Mouse (Mus musculus) limb, embryonic 11.5 days (tissue): ENCODE results near the gene Ncf2. TPM values are rescaled to one million over a fixed set of nuclear protein-coding genes. Genes with fewer than 3 reads are reported as not detected.
A peak's percentile ranks its signal among the peaks of the same experiment; 100 is the strongest.

Experiments
- ATAC-seq: fragments of 200-750 bp; cut with Nextera tagmentation; 2 replicates; pipeline ENCODE4 v1.8.0; 2017; ENCODE audit warnings: low read depth; ENCODE audit not compliant: insufficient number of reproducible peaks, low FRiP score, low TSS enrichment
- DNase-seq: peaks from one replicate; pipeline ENCODE4 v3.0.0-alpha.2; 2015; ENCODE audit warnings: low spot score
- H3K27ac ChIP-seq: fragments of 300-500 bp; sonication (generic); replicated peaks from 2 replicates; pipeline ENCODE4 v1.5.1; 2014; ENCODE audit warnings: low read depth, mild to moderate bottlenecking, low read length
- H3K27me3 ChIP-seq: fragments of 300-500 bp; sonication (generic); 2 replicates; pipeline ENCODE4 v1.6.1; 2014; ENCODE audit warnings: mild to moderate bottlenecking, low read length, mixed read lengths; ENCODE audit not compliant: control insufficient read depth, insufficient read depth
- H3K36me3 ChIP-seq: fragments of 300-500 bp; sonication (generic); 2 replicates; pipeline ENCODE4 v1.6.1; 2014; ENCODE audit warnings: mild to moderate bottlenecking, low read length, moderate library complexity, mixed read lengths; ENCODE audit not compliant: control insufficient read depth, insufficient read depth
- H3K4me1 ChIP-seq: fragments of 300-500 bp; sonication (generic); 2 replicates; pipeline ENCODE4 v1.6.1; 2014; ENCODE audit warnings: low read length, mixed read lengths; ENCODE audit not compliant: control insufficient read depth, insufficient read depth
- H3K4me2 ChIP-seq: fragments of 300-500 bp; sonication (generic); 2 replicates; pipeline ENCODE4 v1.6.1; 2014; ENCODE audit warnings: low read depth, mild to moderate bottlenecking, moderate library complexity; ENCODE audit not compliant: severe bottlenecking
- H3K4me3 ChIP-seq: fragments of 300-500 bp; sonication (generic); 2 replicates; pipeline ENCODE4 v1.5.1; 2014; ENCODE audit warnings: low read depth, low read length
- H3K9ac ChIP-seq: fragments of 300-500 bp; sonication (generic); 2 replicates; pipeline ENCODE4 v1.6.1; 2014; ENCODE audit warnings: mild to moderate bottlenecking, low read length
- H3K9me3 ChIP-seq: fragments of 300-500 bp; sonication (generic); 2 replicates; pipeline ENCODE4 v1.6.1; 2016; ENCODE audit warnings: low read length; ENCODE audit not compliant: control insufficient read depth
- WGBS: fragments of 180-500 bp; shearing (Covaris S2); extraction: QIAGEN DNeasy Blood & Tissue Kit; methylation state at CpG from one replicate; pipeline ENCODE4 v1.1.7; 2014; 5-methylcytosine and 5-hydroxymethylcytosine counted together
- polyA plus RNA-seq: library from polyadenylated mRNA; unstranded; fragments of >200 nt; fragmentation: Nextera tagmentation; extraction: Ambion mirVana; gene quantifications from 2 replicates; pipeline ENCODE4 v1.2.1, GENCODE M21; 2014

Gene Ncf2
- polyA plus RNA-seq, 1 experiment from 2014 or later: 2.4 TPM

DNA sequence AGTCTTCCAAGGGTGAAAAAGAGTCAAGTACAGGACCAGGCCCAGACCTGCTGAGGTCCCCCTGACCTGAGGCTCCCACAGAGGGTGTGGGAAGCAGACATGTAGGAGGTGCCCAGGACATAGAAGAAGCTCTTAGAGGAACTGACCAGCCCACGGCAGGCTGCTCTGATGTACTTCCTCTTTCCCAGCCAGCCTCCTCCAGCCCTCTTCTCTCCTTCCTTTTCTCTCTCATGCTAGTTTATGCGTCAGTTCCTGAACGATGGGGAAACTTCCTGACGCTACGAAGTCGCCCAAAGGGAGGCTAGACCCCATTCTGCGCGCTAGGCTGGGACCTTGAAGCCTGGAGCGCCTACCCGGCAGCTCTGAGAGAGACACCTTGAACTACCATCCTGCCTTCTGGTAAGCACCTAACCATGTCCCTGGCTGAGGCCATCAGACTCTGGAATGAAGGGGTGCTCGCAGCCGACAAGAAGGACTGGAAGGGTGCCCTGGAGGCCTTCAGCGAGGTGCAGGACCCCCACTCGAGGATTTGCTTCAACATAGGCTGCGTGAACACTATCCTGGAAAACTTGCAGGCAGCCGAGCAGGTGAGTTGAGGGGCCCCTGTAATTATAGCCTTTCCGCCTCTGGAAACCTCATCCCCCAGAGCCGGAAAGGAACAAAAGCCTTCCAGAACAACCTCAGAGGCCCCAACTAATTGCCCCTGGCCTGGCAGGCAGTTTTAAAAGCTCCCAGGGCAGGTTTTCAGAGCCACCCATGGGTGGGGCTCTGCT, 7.8 kb downstream of the Ncf2 start:
- Histone ChIP-seq H3K4me2 (no peak overlapping the region), H3K4me1 (peaks cover 3% of the 10 kb centered on the region; the same call in 1 of the 2 replicates), H3K9ac (no peak overlapping the region), H3K9me3 (no peaks in the 10 kb centered on the region), H3K27ac (no peak overlapping the region), H3K36me3 (no peaks in the 10 kb centered on the region), H3K4me3 (no peak overlapping the region), H3K27me3 (no peaks in the 10 kb centered on the region)
- DNase-seq (no peak), ATAC-seq (no peak)
- WGBS: 58% methylated on average over 18 of the region's 18 CpGs

DNA sequence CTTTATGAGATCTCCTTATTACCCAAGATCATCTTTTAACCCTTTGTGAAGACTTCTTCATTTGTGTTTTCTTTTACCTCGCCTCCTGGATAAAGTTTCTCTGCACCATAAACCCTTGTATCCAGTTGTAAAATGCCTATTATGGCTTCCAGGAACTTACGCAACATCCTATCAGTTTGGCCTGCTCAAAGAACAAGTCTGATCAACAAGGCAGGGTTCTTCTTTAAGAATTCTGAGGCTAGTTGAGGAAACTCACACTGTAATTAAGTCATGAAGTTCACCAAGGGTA, 8.3 kb downstream of the Ncf2 start:
- no peak overlapping the region for H3K27ac ChIP-seq
- DNase-seq (no peak), ATAC-seq (no peak)
- H3K9me3 ChIP-seq: no peaks in the 10 kb centered on the region
- 71% methylated on average over 2 of the region's 2 CpGs for WGBS
- H3K27me3 ChIP-seq: no peaks in the 10 kb centered on the region
- H3K9ac ChIP-seq: no peak overlapping the region
- H3K4me2 ChIP-seq: no peak overlapping the region
- H3K4me3 ChIP-seq: no peak overlapping the region
- H3K4me1 ChIP-seq: peaks cover 3% of the 10 kb centered on the region; the same call in 1 of the 2 replicates
- H3K36me3 ChIP-seq: no peaks in the 10 kb centered on the region

DNA sequence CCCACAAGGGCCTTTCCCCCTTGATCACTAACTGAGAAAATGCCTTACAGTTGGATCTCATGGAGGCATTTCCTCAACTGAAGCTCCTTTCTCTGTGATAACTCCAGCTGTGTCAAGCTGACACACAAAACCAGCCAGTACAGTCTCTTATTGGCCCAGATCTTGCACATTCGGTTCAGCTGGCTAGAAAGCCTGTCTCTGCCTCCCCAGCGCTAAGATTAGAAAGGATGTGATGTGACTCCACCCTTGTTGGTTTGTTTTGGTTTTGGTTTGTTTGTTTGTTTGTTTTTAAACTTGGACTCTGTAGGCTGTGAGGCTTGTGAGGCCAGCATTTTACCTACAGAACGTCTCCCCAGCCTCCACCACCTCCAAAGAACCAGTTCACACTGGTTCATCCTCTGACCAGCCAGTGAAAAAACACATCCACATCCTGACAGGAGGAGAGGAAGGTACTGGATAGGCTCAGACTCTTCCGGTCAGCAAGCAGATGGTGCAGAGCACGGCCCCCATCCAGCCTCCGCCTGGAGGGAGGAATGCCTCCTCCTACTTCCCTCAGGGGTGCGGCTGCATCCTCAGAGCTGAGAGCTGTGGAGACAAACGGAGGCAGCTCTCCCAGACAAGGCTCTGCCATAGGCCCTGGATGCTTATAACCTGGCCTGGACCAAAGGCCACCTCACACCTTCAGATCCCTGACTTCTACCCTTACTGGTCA, 9.7 kb downstream of the Ncf2 start:
- Histone ChIP-seq H3K4me3 (no peak overlapping the region), H3K36me3 (no peaks in the 10 kb centered on the region), H3K27ac (no peak overlapping the region), H3K4me1 (peaks cover 3% of the 10 kb centered on the region; the same call in 1 of the 2 replicates), H3K9me3 (no peaks in the 10 kb centered on the region), H3K9ac (no peak overlapping the region), H3K27me3 (no peaks in the 10 kb centered on the region), H3K4me2 (no peak overlapping the region)
- DNase-seq (no peak), ATAC-seq (no peak)
- 26% methylated on average over 8 of the region's 8 CpGs for WGBS

DNA sequence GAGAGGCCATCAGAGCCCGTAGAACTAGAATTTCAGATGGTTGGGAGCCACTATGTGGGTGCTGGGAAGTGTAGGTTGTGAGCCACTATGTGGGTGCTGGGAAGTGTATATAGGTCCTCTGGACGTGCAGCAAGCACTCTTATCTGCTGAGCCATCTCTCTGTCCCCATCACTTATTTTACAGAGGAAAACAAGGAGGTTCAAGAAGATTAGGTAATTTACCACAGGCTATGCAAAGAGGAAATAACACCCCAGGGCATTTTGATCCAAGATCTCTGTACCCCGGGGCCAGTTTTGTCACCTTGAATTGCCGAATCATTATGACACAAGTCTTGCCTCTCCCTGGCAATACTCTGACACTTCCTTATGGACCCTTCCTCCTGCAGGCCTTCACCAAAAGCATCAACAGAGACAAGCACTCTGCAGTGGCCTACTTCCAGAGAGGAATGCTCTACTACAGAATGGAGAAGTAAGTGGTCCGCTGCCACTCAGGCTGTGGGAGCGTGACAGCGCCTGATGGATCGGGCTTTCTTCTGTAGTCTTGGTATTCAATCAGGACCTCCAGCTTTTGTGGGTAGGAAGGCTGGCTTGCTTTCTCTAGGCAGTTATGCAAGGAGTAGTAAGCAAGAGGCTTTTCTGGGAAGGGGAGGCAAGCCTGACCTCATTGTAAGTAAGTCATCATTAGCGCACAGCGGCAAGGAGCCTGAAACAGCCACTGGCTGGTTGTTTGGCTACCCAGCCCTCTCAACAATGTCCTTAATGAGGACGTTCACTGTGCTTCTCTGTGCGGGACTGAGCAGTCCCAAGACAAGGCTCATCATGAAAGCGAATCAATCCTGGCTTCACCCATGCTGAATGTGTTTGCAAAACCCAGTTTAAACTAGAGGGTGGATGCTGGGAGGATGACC, 10.8 kb downstream of the Ncf2 start:
- no peaks in the 10 kb centered on the region for H3K36me3 ChIP-seq
- 72% methylated on average over 13 of the region's 13 CpGs for WGBS
- H3K4me3 ChIP-seq: no peak overlapping the region
- peaks cover 3% of the 10 kb centered on the region; the same call in 1 of the 2 replicates for H3K4me1 ChIP-seq
- no peaks in the 10 kb centered on the region for H3K27me3 ChIP-seq
- ATAC-seq (no peak), DNase-seq (no peak)
- no peaks in the 10 kb centered on the region for H3K9me3 ChIP-seq
- H3K4me2 ChIP-seq: no peak overlapping the region
- no peak overlapping the region for H3K27ac ChIP-seq
- no peak overlapping the region for H3K9ac ChIP-seq

DNA sequence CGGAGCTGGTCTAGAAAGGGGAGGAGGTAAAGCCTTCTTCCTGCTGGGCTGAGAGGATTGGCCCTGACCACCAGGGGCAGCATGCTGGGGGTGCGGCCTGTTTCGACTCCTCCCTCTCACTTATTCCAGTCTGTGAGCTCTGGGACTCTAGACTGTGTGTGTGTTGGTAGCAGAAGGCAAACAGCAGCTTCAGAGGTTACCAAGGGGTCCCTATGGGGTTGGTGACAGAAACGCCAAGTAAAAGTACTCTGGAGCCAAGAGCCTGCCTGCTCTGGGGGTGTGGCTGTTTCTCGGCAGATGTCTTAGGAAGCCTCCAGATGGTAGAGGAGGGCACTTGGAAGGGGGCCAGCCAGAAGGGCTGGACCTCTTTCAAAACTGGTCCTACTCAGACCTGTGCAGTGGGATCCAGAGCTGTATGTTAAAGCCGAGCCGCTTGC, 15.3 kb downstream of the Ncf2 start:
- Histone ChIP-seq H3K27ac (no peak overlapping the region), H3K36me3 (no peaks in the 10 kb centered on the region), H3K27me3 (no peaks in the 10 kb centered on the region), H3K9me3 (no peaks in the 10 kb centered on the region), H3K4me1 (no peaks in the 10 kb centered on the region), H3K4me3 (no peak overlapping the region), H3K4me2 (no peak overlapping the region), H3K9ac (no peak overlapping the region)
- DNase-seq: peak; percentile 50
- no peak for ATAC-seq
- WGBS: 41% methylated on average over 7 of the region's 7 CpGs

DNA sequence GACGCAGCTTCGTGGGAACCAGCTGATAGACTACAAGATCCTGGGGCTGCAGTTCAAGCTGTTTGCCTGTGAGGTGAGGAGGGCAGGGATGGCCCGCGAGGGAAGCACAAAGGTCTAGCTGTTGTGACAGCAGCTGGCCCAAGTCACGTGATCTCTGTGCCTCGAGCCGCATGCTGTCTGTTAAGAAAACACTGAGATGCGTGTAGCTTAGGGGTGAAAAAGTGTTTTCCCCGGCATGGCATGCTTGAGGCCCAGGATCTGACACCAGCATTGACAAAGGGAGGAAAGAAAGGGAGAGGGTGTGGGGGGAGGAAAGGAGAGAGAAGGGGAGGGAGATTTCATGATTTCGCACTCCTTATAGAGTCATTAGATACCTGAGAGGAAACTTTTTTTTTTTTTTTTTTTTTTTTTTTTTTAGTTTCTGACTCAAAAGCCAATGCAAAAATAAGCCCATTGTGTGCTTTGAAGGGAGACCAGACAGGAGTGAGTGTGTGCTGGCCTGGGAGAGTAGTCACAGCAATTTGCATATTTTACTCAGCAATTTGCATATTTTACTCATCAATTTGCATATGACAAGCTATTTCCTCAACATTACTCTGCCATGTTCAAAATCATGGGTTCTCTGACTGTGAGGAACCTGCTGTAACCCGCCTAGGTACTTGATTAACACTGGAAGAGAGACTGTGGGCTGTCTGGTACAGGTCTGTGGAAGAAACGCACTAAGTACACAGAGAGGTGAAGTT, 17.2 kb downstream of the Ncf2 start:
- Histone ChIP-seq H3K4me3 (no peak overlapping the region), H3K27ac (no peak overlapping the region), H3K4me2 (no peak overlapping the region), H3K9me3 (no peaks in the 10 kb centered on the region), H3K27me3 (no peaks in the 10 kb centered on the region), H3K4me1 (no peaks in the 10 kb centered on the region), H3K9ac (no peak overlapping the region), H3K36me3 (no peaks in the 10 kb centered on the region)
- DNase-seq (no peak), ATAC-seq (no peak)
- WGBS: 42% methylated on average over 12 of the region's 12 CpGs

DNA sequence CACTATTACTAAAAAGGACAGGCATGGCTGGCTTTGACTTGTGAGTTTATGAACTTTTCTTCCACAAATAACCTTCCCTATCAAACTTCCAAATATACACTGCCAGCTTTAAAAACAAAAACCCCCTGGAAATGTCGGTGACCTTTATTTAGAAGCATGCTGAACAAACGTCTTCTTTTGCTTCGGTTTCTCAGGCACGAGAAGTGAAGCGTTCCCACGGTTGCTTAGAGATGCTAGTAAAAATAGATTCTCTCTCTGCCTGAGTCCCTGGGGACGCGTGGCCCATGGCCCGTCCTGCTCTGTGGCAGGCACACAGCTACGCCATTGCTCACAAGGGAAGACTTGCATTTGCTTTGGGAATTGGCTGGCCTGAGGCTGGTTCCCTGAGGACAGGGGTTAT, 17.8 kb downstream of the Ncf2 start:
- H3K27ac ChIP-seq: no peak overlapping the region
- no peaks in the 10 kb centered on the region for H3K4me1 ChIP-seq
- ATAC-seq: no peak
- DNase-seq: no peak
- no peak overlapping the region for H3K9ac ChIP-seq
- H3K27me3 ChIP-seq: no peaks in the 10 kb centered on the region
- H3K4me2 ChIP-seq: no peak overlapping the region
- H3K36me3 ChIP-seq: no peaks in the 10 kb centered on the region
- no peaks in the 10 kb centered on the region for H3K9me3 ChIP-seq
- whole genome bisulfite sequencing: 80% methylated on average over 10 of the region's 10 CpGs
- H3K4me3 ChIP-seq: no peak overlapping the region

DNA sequence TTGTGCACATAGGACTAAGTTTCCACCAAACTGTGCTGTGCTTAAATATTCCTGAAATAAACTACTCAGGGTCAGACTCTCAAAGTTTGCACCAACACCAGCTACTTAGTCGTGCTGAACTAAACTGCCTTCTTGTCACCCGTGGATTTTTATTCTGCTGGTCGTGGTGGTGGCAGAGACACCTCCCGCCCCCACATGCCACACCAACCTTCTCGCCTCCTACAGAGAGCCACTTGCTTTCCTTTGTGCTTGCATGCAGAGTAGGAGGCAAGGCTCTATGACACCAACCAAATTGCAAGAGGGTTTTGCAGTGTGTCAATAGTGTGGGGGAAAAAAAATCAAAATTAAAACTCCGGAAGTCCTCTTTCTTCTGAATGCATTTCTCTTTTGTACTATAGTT, 19.6 kb downstream of the Ncf2 start:
- H3K36me3 ChIP-seq: no peaks in the 10 kb centered on the region
- no peaks in the 10 kb centered on the region for H3K4me1 ChIP-seq
- 75% methylated on average over 6 of the region's 6 CpGs for WGBS
- H3K9me3 ChIP-seq: no peaks in the 10 kb centered on the region
- no peak overlapping the region for H3K27ac ChIP-seq
- no peaks in the 10 kb centered on the region for H3K27me3 ChIP-seq
- ATAC-seq (no peak), DNase-seq (no peak)
- H3K9ac ChIP-seq: no peak overlapping the region
- H3K4me3 ChIP-seq: no peak overlapping the region
- H3K4me2 ChIP-seq: no peak overlapping the region
